Mouse (Mus musculus) spleen, postnatal 4 days (tissue): ENCODE data around the gene Rras.
"Not testable (repeated sequence)": the region's sequence is repeated elsewhere in the genome, so short reads cannot be mapped to it uniquely, and the experiment has no call there.

Experiments used
- DNase-seq, 2 experiments: peaks; one replicate each; pipeline ENCODE4 v3.0.0; 2022; ENCODE audit warnings: low spot score in 2 of 2

The Rras gene

DNA sequence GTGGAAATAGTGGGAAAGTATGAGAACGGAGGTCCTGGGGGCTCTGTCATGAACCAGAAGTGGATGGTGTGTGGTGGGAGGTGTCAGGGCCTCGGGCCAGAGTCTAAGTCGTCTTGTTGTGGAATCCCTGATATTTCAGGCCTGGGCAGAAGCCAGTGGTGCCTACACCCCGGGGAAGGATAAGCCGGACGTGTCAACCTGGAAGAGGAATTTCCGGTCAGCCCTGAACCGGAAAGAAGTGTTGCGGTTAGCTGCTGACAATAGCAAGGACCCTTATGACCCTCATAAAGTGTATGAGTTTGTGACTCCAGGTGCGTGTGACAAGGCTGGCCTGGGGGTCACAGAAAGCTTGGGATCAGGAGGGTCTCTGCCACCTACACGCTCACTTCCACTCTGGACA lies 18.0 kb upstream of the Rras start:
- DNase-seq: no peak

DNA sequence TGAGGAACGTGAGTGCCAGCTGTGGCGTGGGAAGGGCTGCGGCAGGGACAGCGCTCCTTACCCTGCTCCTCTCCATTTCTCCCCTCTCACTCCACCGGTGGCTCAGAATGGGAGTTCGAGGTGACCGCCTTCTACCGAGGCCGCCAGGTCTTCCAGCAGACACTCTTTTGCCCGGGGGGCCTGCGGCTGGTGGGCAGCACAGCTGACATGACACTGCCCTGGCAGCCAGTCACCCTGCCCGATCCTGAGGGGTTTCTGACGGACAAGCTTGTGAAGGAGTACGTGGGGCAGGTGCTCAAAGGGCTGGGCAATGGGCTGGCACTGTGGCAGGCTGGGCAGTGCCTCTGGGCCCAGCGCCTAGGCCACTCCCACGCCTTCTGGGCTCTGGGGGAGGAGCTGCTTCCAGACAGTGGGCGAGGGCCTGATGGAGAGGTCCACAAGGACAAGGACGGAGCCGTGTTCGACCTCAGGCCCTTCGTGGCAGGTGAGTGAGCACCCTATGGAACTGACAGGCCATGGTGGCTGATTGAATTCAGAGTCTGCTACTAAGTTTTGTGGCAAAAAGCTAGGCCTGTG lies 17.1 kb upstream of the Rras start:
- no peak for DNase-seq

DNA sequence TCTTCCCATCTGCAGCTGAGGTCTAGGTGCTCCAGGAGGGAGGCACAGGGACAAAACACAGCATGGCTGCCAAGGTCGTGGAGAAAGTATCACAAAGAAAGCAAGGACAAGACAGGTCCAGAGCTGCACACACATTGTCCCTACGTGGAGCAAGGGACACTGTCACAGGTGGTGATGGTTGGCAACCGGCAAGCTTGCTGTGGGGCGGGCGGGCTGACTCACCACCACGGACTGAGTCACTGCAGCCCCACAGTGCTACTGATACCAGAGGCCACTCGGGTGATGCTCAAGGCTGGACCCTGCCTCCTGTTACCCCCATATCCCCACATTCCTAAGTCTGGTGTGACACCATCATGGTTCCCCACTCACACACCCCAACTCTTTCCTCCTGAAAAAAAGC lies 15.3 kb upstream of the Rras start:
- DNase-seq: no peak

DNA sequence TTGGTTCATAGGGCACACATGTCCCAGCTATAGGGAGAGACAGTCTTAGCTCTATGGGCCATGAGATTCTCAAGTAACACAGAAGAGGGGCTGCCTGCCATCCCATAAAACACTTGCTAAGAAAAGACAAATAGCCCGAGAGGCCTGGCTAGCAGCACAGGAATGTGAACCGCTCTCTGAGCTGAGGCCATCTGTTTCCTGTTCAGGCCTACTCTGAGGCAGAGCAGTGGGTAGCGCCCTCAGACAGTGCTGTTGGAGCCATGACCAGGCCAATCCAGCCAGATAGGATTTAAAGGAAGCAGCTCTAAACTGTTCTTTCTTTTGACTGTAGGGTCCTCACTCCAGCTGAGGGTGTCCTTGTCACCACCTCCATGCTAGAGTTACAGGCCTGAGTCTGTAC lies 13.2 kb upstream of the Rras start:
- no peak for DNase-seq

DNA sequence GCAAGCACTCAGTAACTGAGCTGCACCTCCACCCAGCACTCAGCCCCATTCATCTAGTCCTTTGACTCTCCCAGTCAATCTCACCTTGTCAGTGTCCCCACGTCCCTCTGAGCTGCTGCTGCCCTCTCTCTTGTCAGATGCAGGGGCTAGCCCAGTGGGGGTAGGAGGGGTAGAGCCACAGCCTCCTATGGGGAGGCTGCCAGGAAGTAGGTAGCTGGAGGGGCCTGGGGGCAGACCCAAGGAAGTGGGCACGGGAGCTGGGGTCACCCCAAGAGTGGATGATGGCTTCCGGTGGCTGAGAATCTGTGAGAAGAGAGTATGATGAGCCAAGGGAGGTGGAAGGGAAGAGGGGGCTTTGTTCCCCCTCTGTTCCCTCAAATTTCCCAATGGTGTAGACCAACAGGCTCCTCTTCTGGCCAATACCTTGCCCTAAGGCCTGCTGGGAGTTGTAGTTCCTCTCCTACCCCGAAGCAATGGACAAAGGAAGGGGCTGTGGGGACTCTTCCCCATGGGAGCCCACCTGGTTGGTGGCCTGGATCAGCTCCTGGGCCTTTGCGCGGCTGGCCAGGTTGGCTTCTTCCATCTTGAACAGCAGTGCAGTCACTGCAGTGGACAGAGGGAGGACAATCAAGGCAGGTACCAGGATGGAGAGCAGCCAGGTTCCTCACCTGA lies 12.3 kb upstream of the Rras start:
- no peak for DNase-seq

DNA sequence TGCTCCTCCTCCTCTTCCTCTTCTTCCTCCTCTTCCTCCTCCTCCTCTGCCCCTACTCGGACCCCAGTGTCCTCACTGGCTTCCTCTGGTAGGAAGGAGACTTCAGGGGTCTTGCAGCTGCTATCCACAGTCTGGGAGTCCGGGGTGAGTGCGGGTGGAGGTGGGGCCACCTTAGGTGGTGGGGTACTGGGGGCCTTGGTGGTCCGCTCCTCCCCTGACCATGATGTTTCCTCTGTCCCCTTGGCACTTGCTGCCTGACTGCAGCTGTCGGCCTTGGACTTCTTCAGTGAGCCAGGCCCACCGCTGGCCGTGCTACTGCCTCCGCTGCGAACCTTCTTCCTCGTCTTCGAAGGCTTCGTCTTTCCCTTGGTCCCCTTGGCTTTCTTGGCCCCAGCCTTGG lies 11.3 kb upstream of the Rras start:
- DNase-seq: no peak

DNA sequence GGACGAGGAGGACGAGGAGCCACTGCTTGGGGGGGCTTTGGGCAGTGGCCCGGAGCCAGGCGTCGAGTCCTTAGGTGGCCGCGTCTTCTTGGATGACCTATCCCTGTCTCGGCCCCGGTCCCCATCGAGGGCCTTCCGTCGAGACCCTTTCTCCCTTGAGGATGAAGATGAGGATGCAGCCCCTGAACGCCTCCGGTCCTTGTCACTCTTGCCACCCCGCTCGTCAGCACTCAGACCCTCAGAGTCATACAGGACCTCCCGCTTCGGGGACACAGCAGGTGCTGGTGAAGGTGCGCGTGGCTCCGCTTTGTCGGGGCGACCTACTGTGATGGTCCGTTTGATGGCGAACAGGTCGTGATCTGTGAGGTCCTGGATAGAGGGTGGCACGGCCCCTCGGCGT lies 10.6 kb upstream of the Rras start:
- DNase-seq: peak; percentile 13 to 64

DNA sequence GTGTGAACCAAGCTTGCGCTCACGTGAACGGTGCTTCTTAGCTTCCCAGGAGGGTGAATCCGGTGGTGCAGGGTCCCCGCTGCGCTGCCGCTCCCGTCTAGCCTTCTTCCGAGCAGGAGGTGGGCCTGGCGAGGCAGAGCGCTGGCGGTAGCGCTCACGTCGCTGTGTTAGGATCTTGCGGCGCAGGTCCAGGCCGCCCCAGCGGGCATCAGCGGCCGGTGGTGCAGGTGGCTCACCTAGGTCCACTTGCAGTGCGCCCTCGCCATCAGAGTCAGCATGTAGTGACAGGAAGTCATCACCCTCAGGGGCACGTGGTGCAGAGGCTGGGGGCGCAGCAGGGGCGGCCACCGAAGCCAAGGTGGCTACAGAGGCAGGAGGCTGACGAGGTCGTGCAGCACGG lies 9.9 kb upstream of the Rras start:
- DNase-seq: peak in 1 of 2 experiments; percentile 64

DNA sequence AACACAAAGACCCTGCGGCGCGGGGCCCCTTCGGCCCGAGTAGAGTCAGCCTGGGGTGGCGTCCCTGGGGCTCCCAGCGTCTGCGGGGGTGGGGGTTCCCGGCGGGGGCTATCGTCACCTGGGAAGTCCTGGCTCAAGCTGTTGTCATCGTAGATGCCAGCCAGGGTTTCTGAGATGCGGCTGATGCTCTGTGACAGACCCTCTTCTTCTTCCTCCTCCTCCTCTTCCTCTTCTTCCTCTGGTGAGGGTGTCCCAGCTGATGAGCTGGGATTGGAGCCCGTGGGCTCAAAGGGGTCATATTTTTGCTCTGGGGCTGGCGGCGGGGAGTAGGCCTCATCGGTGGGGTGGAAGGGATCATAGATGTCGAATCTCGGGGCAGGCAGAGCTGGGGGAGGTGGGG lies 9.3 kb upstream of the Rras start:
- DNase-seq: peak; percentile 12 to 61

DNA sequence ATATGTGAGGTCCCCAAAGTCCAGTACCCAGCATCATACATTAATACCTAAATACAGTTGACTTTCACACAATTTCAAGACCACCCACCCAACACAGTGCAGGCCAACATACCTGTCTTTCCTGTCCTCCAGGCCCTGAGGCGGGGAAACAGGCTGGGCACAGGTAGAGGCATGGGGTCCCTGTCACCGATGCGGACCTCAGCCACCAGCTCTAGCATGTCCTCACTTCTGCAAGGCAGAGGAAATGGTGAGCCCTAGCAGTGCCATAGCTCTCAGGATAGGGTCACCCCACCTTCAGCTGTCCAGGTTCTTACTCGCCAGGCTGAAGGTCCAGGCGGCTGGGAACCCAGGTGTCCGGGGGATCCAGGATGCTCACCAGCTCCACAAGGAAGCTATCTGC lies 5.8 kb upstream of the Rras start:
- peak in 1 of 2 experiments; percentile 53 for DNase-seq

DNA sequence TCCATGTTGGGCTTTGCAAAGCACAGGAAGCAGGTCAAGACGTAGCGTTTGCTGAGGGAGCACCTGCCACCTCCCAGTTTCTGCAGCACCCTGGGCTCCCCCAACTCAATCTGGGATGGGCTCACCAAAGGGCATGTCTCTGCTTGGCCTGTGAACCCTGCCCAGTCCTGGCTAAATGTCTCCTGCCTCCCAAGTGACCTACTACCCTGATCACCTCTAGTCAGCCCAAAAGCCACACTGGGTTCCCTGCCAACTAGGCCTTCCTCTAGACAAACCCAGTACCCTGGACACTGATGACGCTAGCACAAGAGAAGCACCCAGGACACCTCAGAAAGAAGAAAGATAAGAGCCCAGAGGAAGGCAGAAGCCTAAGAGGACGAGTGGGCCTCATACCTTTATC lies 4.9 kb upstream of the Rras start:
- peak in 1 of 2 experiments; percentile 56 for DNase-seq

DNA sequence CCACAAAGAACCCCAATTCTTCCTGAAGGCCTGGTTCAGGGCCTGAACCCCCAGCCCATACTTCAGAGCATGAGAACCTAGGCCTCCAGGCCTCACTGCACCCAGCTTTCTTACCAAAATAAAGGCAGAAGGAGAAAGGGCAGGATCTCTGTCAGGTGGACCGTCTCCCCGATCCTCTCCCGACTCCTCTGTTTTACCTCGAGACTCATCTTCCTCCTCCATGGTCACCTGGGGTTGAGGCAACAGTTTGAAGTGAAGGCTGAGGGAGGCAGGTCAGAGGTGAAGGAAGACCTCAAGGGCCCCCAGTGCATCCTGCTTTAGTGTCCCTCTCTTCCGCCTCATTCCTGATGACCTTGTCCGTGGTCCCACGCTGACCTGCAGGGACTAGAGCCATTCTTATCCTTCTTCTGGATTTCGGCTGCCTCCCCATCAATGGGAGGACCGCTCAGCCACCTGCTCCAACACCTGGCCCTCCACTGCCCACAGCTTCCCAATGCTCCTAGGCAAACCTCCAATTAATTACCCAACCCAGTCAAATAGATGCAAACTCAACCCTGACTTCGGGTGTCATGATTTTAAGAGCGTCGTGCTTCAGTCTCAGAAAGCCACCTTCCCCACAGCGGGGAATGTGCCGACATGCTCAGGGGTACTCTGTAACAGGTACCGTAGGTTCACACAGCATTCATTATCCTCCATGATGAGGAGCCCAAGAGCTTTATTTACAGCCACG lies 4.2 kb upstream of the Rras start:
- DNase-seq: peak in 1 of 2 experiments; percentile 58

DNA sequence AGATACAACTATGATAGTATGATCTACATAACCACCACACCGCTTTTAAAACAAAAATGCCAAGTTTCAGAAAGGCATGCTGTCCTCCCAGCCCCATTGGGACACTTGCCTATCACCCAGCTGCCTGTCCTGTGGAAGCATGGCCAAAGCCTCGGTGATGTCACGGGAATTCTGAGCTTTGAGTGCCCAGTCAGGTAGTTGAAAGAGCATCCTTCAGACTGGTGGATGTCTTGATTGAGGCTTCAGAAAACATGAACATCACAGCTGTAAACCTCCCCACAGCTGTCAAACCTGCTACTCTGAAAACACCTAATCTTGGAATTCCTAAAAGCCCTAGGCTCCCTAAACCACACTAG lies 3.7 kb upstream of the Rras start:
- peak in 1 of 2 experiments; percentile 53 for DNase-seq

DNA sequence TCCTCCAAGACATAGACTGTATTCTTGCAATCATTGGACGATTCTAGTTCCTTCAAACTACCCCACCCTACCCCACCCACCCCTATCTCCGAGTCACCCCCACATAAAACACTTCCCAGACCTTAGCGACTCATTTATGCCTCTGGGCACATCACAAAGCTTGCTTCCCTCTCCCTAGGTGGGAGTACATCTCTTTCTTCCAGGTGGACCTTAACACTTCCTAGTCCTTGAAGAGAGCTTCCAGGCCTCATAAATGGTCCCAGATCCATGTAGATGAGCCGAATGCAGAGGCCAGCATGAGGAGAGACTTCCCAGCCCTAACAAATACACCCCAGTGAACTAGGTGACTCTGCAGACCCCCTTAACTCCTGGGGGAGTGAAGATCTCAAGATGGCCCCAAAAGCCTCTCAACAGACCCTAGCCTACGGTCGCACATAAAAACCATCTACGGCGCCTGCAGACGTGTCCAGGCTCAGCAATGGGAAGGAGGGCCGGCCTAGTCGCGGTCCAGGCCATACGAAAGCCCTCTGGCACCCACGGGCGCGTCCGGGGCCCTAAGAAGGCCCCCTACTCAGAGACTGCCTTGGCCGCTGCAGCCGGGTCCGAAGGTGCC lies 2.3 kb upstream of the Rras start:
- DNase-seq: no peak

DNA sequence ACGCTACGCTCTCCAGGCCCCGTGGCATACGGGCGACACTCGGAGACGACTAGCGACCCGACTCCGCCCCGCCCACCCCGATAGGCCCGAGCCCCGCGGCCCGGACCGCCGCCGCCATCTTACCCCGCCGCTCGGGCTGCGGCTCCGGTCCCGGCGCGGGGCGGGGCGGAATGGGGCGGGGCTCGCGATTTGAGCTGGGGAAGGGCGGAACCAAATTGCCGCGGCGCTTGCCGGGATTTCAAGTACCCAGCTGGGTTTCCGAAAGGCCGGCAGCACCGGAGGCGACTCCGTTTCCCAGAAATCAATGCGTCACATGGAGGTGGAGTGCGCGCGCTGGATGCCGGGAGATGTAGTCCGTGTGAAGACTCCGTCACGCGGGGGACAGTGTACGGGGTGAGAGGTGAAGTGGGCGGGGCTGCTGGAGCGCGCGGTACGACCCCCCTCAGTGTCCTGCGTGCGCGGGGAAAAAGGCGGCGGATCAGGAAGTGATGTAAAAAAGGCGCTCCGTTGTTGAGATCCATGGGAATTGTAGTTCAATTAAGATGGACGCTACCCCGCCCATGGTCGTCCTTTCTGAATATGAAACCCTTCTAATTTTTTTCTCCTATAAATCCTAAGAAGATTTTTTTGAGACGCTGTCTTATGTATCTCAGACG lies 1.7 kb upstream of the Rras start, which contains the start of gene Scaf1:
Gene Scaf1, minus strand, starts transcription at position 407 of the 656 bp plus-strand sequence.
- peak; percentile 98 to 99 for DNase-seq

DNA sequence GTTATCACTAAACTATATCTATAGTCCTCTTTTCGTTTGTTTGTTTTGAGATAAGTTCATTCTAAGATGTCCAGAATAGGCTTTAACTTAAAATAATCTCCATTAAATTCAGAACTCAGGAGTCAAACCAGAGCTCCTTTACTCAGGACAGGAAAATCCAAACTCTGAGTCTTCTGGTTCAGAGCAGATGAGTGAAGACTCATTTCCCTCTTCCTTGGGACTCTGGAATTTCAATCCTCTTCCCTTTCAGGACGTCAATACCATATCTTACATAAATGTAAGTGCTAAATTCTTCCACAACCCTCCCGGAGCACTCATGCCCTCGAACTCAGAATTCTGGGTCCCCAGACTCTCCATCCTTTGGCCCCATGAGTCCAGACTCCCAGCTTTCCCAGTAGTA lies 1.0 kb upstream of the Rras start:
- DNase-seq: no peak

DNA sequence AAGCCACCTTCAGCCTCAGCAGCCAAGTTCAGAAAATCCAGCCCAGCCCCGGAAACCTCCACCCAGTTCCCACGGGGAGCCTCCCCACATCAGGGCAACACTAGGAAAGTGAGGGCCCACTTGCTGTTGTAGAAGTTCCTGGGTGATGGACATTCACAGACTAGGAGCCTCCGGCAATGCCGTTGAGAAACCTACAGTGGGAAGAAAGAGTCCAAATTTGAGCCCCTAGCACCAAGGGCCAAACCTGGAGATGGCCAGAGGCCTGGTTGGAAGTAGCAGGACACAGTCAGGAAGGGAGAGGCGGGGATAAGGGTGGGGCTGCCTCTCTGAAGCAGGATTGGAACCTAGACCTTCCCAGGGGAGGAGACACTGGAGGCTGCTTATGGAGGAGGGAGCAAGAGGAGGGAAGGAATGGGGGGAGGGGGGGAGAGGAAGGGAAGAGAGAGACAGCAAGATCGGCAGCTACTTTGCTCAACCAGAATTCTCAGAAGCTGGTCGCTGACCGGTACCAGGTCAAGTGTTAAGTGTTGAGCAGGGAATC lies 1.3 kb downstream of the Rras start:
- DNase-seq: peak in 1 of 2 experiments; percentile 62

DNA sequence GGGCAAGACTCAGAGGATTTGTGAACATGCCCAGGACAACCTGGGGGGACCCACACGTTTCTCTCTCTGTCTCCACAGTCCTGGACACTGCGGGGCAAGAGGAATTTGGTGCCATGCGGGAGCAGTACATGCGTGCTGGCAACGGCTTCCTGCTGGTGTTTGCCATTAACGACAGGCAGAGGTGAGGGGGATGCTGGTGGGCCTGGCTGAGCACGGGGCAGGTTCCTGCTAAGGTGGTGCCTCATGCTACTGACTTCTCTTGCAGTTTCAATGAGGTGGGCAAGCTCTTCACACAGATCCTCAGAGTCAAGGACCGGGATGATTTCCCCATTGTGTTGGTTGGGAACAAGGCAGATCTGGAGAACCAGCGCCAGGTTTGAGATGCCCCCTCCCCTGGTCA lies 2.5 kb downstream of the Rras start:
- no peak for DNase-seq

DNA sequence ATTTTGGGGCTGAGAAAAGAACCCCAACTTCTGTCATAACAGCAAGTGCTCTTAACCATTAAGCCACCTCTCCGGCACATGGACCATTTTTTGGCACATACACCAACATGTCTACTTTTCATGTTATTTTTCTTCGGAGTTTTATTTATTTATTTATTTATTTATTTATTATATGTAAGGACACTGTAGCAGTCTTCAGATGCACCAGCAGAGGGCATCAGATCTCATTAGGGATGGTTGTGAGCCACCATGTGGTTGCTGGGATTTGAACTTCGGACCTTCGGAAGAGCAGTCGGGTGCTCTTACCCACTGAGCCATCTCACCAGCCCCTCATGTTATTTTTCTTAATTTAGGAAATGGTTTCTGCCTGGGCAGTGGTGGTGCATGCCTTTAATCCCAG lies 6.0 kb downstream of the Rras start:
- DNase-seq: not testable (repeated sequence)

DNA sequence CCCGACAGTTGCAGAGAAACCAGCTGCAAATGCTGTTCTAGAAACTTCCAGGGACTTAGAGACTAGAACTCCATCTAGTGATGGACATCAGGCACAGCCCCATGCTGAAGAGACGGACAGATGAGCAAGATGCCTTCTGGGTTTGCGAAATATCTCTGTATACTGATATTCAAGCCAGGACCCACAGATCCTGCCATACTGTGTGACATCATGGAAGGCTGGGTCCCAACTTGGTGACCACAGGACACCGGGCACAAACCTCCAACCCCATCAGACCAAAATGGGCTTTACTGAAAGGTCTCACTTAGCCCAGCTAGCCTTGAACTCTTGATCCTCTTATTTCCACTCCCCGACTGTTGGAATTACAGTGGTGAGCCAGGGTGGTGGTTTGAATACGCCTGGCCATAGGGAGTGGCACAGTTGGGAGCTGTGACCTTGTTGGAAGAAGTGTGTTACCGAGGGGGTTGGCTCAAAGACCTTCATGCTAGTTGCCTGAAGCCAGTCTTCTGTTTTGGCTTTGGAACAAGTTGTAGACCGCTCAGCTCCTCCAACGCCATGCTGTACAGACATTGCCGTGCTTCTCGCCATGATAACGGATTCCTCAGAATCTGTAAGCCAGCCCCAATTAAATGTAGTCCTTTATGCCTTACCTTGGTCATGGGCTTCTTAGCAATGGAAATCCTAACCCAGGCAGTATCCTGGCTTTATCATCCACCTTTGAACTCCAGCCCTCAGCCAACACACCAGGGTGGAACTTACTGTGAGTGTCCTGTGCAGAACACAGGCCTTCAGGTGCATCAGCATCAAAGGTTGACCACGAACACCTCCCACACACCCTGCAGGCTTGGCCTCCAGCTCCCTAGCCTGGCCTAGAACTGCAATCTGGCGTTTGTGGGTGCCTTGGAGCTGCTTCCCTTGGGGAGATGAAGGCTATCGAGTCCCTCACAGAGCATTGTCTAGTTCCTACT lies 6.8 kb downstream of the Rras start:
- no peak for DNase-seq
